ENCODE assay signal across 8 mouse cellular contexts in genomic region chr9:95559059-95559935, GRCm38 (mm10). TPM values are rescaled to one million over a fixed set of nuclear protein-coding genes. Genes with fewer than 3 reads are reported as not detected.
A peak's percentile ranks its signal among the peaks of the same experiment; 100 is the strongest.
DNase-seq lines count a peak whose midpoint lies in the region; ATAC-seq and TF ChIP-seq lines count a peak whose summit lies in the region.

Gene Paqr9 (plus strand): TSS chr9:95559657.

- H3K27ac ChIP-seq in lung, embryonic 14.5 days (ENCODE audit: low read depth) = no peak within 1 kb of the TSS
- H3K27ac ChIP-seq in intestine, postnatal 0 days (ENCODE audit: low read depth, low read length) = peak within 1 kb of the TSS; percentile 70
- H3K27ac ChIP-seq in limb, embryonic 11.5 days (replicated peaks; ENCODE audit: low read depth, low read length) = no peak within 1 kb of the TSS
- H3K27ac ChIP-seq in neural tube, embryonic 12.5 days = no peak within 1 kb of the TSS; the same call in 1 of the 2 replicates

- H3K4me3 ChIP-seq in lung, embryonic 14.5 days (ENCODE audit: low read depth, low read length) = peak within 1 kb of the TSS; percentile 56
- H3K4me3 ChIP-seq in intestine, postnatal 0 days (ENCODE audit: low read depth, low read length) = peak within 1 kb of the TSS; percentile 63
- H3K4me3 ChIP-seq in limb, embryonic 11.5 days (ENCODE audit: low read depth, low read length) = peak within 1 kb of the TSS; percentile 52
- H3K4me3 ChIP-seq in neural tube, embryonic 12.5 days = peak within 1 kb of the TSS; percentile 66

- H3K4me2 ChIP-seq in lung, embryonic 14.5 days = peak within 1 kb of the TSS; percentile 97
- H3K4me2 ChIP-seq in intestine, postnatal 0 days (replicated peaks; ENCODE audit: low read depth) = peak within 1 kb of the TSS; percentile 94
- peak within 1 kb of the TSS; percentile 96 for H3K4me2 ChIP-seq in limb, embryonic 11.5 days (ENCODE audit: low read depth, severe bottlenecking)
- peak within 1 kb of the TSS; percentile 94 for H3K4me2 ChIP-seq in neural tube, embryonic 12.5 days (replicated peaks)

- TF ChIP-seq CTCF in lung, embryonic 14.5 days (IDR thresholded peaks at IDR 0.05; ENCODE audit: low read depth) = no peak
- TF ChIP-seq CTCF in intestine, postnatal 0 days (IDR thresholded peaks at IDR 0.05; ENCODE audit: low read depth) = no peak

- peak within 1 kb of the TSS; percentile 46 for H3K9ac ChIP-seq in lung, embryonic 14.5 days
- H3K9ac ChIP-seq in intestine, postnatal 0 days (ENCODE audit: low read depth, low read length) = peak within 1 kb of the TSS; percentile 50
- peak within 1 kb of the TSS; percentile 61 for H3K9ac ChIP-seq in limb, embryonic 11.5 days (ENCODE audit: low read length)
- H3K9ac ChIP-seq in neural tube, embryonic 12.5 days = peak within 1 kb of the TSS; percentile 66

- H3K9me3 ChIP-seq in lung, embryonic 14.5 days (ENCODE audit: low read depth, low read length) = no peaks in the 10 kb centered on the region
- H3K9me3 ChIP-seq in intestine, postnatal 0 days (ENCODE audit: control insufficient read depth) = no peaks in the 10 kb centered on the region
- H3K9me3 ChIP-seq in limb, embryonic 11.5 days (ENCODE audit: control insufficient read depth, low read length) = no peaks in the 10 kb centered on the region
- H3K9me3 ChIP-seq in neural tube, embryonic 12.5 days = no peaks in the 10 kb centered on the region

- peak; percentile 64 for ATAC-seq in lung, embryonic 14.5 days (ENCODE audit: insufficient read depth)
- no peak for ATAC-seq in common myeloid progenitor, adult 5-6 weeks (replicated peaks; ENCODE audit: low read depth, poor library complexity, severe bottlenecking)
- ATAC-seq in intestine, postnatal 0 days = peak; percentile 70
- peak; percentile 51; the same call in 1 of the 2 replicates for ATAC-seq in limb, embryonic 11.5 days (ENCODE audit: insufficient number of reproducible peaks, low FRiP score, low TSS enrichment, low read depth)
- peak; percentile 70 for ATAC-seq in neural tube, embryonic 12.5 days (ENCODE audit: low FRiP score, low read depth)

- H3K36me3 ChIP-seq in lung, embryonic 14.5 days (ENCODE audit: insufficient read depth) = no peaks in the 10 kb centered on the region
- H3K36me3 ChIP-seq in intestine, postnatal 0 days (ENCODE audit: control insufficient read depth, insufficient read depth) = no peaks in the 10 kb centered on the region
- no peaks in the 10 kb centered on the region for H3K36me3 ChIP-seq in limb, embryonic 11.5 days (ENCODE audit: control insufficient read depth, insufficient read depth, low read length)
- no peaks in the 10 kb centered on the region for H3K36me3 ChIP-seq in neural tube, embryonic 12.5 days

- H3K27me3 ChIP-seq in lung, embryonic 14.5 days (ENCODE audit: insufficient read depth, low read length) = peaks cover 78% of the 10 kb centered on the region
- peaks cover 54% of the 10 kb centered on the region for H3K27me3 ChIP-seq in intestine, postnatal 0 days (replicated peaks; ENCODE audit: control insufficient read depth, insufficient read depth, low read length)
- peaks cover 43% of the 10 kb centered on the region for H3K27me3 ChIP-seq in limb, embryonic 11.5 days (ENCODE audit: control insufficient read depth, insufficient read depth, low read length)
- H3K27me3 ChIP-seq in neural tube, embryonic 12.5 days (replicated peaks) = peaks cover 57% of the 10 kb centered on the region

- under 1% methylated on average over 92 of the region's 118 CpGs for WGBS in lung, embryonic 14.5 days
- 1% methylated on average over 50 of the region's 118 CpGs for WGBS in intestine, postnatal 0 days
- WGBS in limb, embryonic 11.5 days = under 1% methylated on average over 51 of the region's 118 CpGs
- 1% methylated on average over 81 of the region's 118 CpGs for WGBS in neural tube, embryonic 12.5 days

- peak; percentile 58 for DNase-seq in lung, embryonic 14.5 days
- DNase-seq in lung, adult 18-20 months = no peak
- no peak for DNase-seq in gonadal fat pad, adult 2 months (ENCODE audit: low read depth)
- DNase-seq in limb, embryonic 11.5 days (ENCODE audit: low spot score) = peak; percentile 57
- DNase-seq in thymus, postnatal 4 days = peak; percentile 40

- H3K4me1 ChIP-seq in lung, embryonic 14.5 days (ENCODE audit: insufficient read depth) = no peaks in the 10 kb centered on the region
- H3K4me1 ChIP-seq in intestine, postnatal 0 days (replicated peaks; ENCODE audit: control insufficient read depth, insufficient read depth, low read length) = no peaks in the 10 kb centered on the region
- peaks cover 3% of the 10 kb centered on the region for H3K4me1 ChIP-seq in limb, embryonic 11.5 days (ENCODE audit: control insufficient read depth, insufficient read depth, low read length)
- H3K4me1 ChIP-seq in neural tube, embryonic 12.5 days = peaks cover 12% of the 10 kb centered on the region

RNA-seq across cellular contexts. Expression of gene Paqr9, which starts in this region (rescaled TPM):
- 0.07 TPM in 1 of 2 replicates, not detected in the other for polyA plus RNA-seq in lung, embryonic 14.5 days (2014; fragmentation: Nextera tagmentation; extraction: Ambion mirVana)
- total RNA-seq in common myeloid progenitor, adult 5-6 weeks (2017) = 7.8 and 11.7 TPM in 2 replicates
- polyA plus RNA-seq in gonadal fat pad, adult 2 months (2012; rRNA removed) = 5.6 and 28.0 TPM in 2 replicates
- 22.1 and 23.2 TPM in 2 replicates for polyA plus RNA-seq in intestine, postnatal 0 days (2015; fragmentation: Nextera tagmentation; extraction: Ambion mirVana)
- polyA plus RNA-seq in limb, embryonic 11.5 days (2014; fragmentation: Nextera tagmentation; extraction: Ambion mirVana) = 0.17 TPM in 2 replicates
- polyA plus RNA-seq in neural tube, embryonic 12.5 days (2016; fragmentation: Nextera tagmentation; extraction: Ambion mirVana) = 2.0 TPM in 2 replicates

Comparison
In these comparisons a context has a peak if more than half of its experiments do, and no peak if none do; other contexts are left out.
1. Peak in DNase-seq, ATAC-seq, H3K4me3 ChIP-seq, H3K9ac ChIP-seq and H3K4me2 ChIP-seq in lung, embryonic 14.5 days; RNA of the gene not detected or under 1 TPM.
2. Peak in DNase-seq, ATAC-seq, H3K4me3 ChIP-seq, H3K9ac ChIP-seq and H3K4me2 ChIP-seq in limb, embryonic 11.5 days; RNA of the gene not detected or under 1 TPM.